Mouse (Mus musculus): ENCODE results near the gene Ncor1.

DNA sequence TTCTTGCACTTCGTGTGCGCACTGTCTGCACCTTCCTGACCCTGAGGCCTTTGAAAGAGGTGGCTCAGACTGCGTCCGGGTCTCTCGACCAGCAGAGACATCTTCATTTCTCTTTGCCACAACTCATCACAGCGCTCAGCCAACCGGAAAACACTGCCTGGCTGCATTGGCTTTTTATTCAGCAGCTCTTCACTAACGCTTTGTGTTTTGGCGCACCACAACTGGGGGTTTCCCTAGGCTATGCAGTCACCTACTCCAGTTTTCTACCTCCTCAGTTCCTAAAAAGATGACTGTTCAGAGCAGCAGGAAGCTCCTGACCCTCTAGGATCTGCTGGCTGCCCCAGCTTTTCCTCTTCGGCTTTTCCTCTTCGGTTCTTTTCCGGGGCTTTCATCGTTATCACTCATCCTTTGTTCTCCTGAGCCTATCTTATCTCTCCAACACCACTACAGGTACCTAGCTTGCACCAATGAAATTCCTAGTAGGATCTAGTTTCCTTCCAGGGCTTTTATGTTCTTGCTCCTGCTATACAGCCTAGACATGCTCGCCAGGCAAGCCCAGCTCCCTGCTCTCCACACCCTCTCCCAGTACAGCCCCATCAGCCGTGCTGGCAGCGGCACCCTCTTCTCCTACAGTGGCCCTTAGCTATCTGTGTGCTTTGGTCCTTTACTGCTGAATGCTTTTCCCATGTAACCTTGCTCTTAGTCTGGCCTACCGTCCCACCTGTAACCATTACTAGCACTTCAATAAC is 191.7 kb downstream of the Ncor1 start:
- TF ChIP-seq CTCF (IDR thresholded peaks at IDR 0.05; ENCODE audit: borderline replicate concordance, control insufficient read depth, extremely low read depth, insufficient read depth, low read length, poor library complexity), result no peak
- TF ChIP-seq POLR2A (IDR thresholded peaks at IDR 0.05; ENCODE audit: control insufficient read depth, extremely low read depth, insufficient read depth, low read length, poor library complexity), result no peak
